Mouse (Mus musculus): Measurements from ENCODE around the gene Umod.

- TF ChIP-seq CTCF (IDR thresholded peaks at IDR 0.05; ENCODE audit: low read depth) (no peak), EP300 (IDR thresholded peaks at IDR 0.05; ENCODE audit: low read depth) (no peak)
These were observed 48.1 kb upstream of the Umod start for GRCm38 (mm10) chr7:119527135-119527534.
